ENCODE assay signal across 27 mouse cellular contexts in genomic region chr2:163541568-163542182, GRCm38 (mm10). TPM values are rescaled to one million over a fixed set of nuclear protein-coding genes. Genes with fewer than 3 reads are reported as not detected.
A peak's percentile ranks its signal among the peaks of the same experiment; 100 is the strongest.
DNase-seq lines count a peak whose midpoint lies in the region; ATAC-seq and TF ChIP-seq lines count a peak whose summit lies in the region.
"Had no signal": no experiment of that assay in that cellular context is flagged by ENCODE, and none has a peak within 500 bp of the region (broad histone marks: within the 10 kb centered on the region; RNA-seq: fewer than 3 reads in every experiment).

No protein-coding gene starts in this region.

- peak overlapping the region; percentile 34 for H3K4me2 ChIP-seq in intestine, embryonic 16.5 days (ENCODE audit: low read depth, low read length)
- H3K4me2 ChIP-seq in liver, postnatal 0 days (ENCODE audit: low read depth, low read length), result peak overlapping the region; percentile 59
- H3K4me2 ChIP-seq: embryonic facial prominence, embryonic 15.5 days; lung, embryonic 14.5 days; midbrain, embryonic 12.5 days; neural tube, embryonic 15.5 days had no signal

- H3K4me3 ChIP-seq in intestine, embryonic 16.5 days (ENCODE audit: low read length), result peak overlapping the region; percentile 42
- H3K4me3 ChIP-seq in liver, postnatal 0 days (ENCODE audit: low read depth, low read length), result no peak overlapping the region
- H3K4me3 ChIP-seq: embryonic facial prominence, embryonic 15.5 days; forebrain, embryonic 10.5 days; heart, adult 2 months; hindbrain, embryonic 10.5 days; limb, embryonic 10.5 days; midbrain, embryonic 12.5 days; myocyte; neural tube, embryonic 15.5 days had no signal

- WGBS in intestine, embryonic 16.5 days, result 61% methylated on average over 10 of the region's 10 CpGs
- WGBS in liver, postnatal 0 days (ENCODE audit: insufficient replicate concordance), result 48% methylated on average over 10 of the region's 10 CpGs

- peak; percentile 90 for ATAC-seq in intestine, embryonic 16.5 days
- no peak for ATAC-seq in liver, postnatal 0 days
- ATAC-seq: activated CD4-positive, CD25-positive, alpha-beta regulatory T cell, adult 4 months had no signal

- TF ChIP-seq EP300 in liver, postnatal 0 days (IDR thresholded peaks at IDR 0.05; ENCODE audit: low read depth), result no peak

- no peaks in the 10 kb centered on the region for H3K36me3 ChIP-seq in intestine, embryonic 16.5 days (ENCODE audit: control insufficient read depth, insufficient read depth, low read length)
- H3K36me3 ChIP-seq in liver, postnatal 0 days (replicated peaks; ENCODE audit: insufficient read depth, low read length), result no peaks in the 10 kb centered on the region
- H3K36me3 ChIP-seq: embryonic facial prominence, embryonic 15.5 days; forebrain, embryonic 10.5 days; hindbrain, embryonic 10.5 days; limb, embryonic 10.5 days; midbrain, embryonic 12.5 days; neural tube, embryonic 15.5 days had no signal

- H3K9me3 ChIP-seq in intestine, embryonic 16.5 days (ENCODE audit: control insufficient read depth, low read length), result no peaks in the 10 kb centered on the region
- no peaks in the 10 kb centered on the region for H3K9me3 ChIP-seq in liver, postnatal 0 days (ENCODE audit: low read length)
- H3K9me3 ChIP-seq: embryonic facial prominence, embryonic 15.5 days; forebrain, embryonic 10.5 days; hindbrain, embryonic 10.5 days; limb, embryonic 10.5 days; midbrain, embryonic 12.5 days; neural tube, embryonic 15.5 days had no signal

- peaks cover 2% of the 10 kb centered on the region; the same call in 1 of the 2 replicates for H3K4me1 ChIP-seq in intestine, embryonic 16.5 days (ENCODE audit: control insufficient read depth, insufficient read depth, low read length)
- peaks cover 14% of the 10 kb centered on the region; the same call in 1 of the 2 replicates for H3K4me1 ChIP-seq in liver, postnatal 0 days (ENCODE audit: insufficient read depth)
- H3K4me1 ChIP-seq: embryonic facial prominence, embryonic 15.5 days; limb, embryonic 10.5 days; neural tube, embryonic 15.5 days had no signal

- H3K27ac ChIP-seq in intestine, embryonic 16.5 days (ENCODE audit: low read length), result peak overlapping the region; percentile 90
- peak overlapping the region; percentile 95 for H3K27ac ChIP-seq in liver, postnatal 0 days (ENCODE audit: low read depth)
- H3K27ac ChIP-seq: embryonic facial prominence, embryonic 15.5 days; forebrain, embryonic 10.5 days; heart, adult 2 months; hindbrain, embryonic 10.5 days; limb, embryonic 10.5 days; macrophage; midbrain, embryonic 12.5 days; neural tube, embryonic 15.5 days had no signal

- no peaks in the 10 kb centered on the region for H3K27me3 ChIP-seq in intestine, embryonic 16.5 days (replicated peaks; ENCODE audit: control insufficient read depth, insufficient read depth, low read length)
- H3K27me3 ChIP-seq in liver, postnatal 0 days (ENCODE audit: insufficient read depth, low read length), result no peaks in the 10 kb centered on the region
- H3K27me3 ChIP-seq: embryonic facial prominence, embryonic 15.5 days; midbrain, embryonic 12.5 days; neural tube, embryonic 15.5 days had no signal

- no peak for TF ChIP-seq CTCF in liver, postnatal 0 days (IDR thresholded peaks at IDR 0.05; ENCODE audit: low read depth)

- peak overlapping the region; percentile 69 for H3K9ac ChIP-seq in intestine, embryonic 16.5 days (ENCODE audit: low read depth, low read length)
- peak overlapping the region; percentile 71 for H3K9ac ChIP-seq in liver, postnatal 0 days (replicated peaks)
- H3K9ac ChIP-seq: embryonic facial prominence, embryonic 15.5 days; lung, embryonic 14.5 days; midbrain, embryonic 12.5 days; neural tube, embryonic 15.5 days had no signal

- DNase-seq in kidney, adult 8-10 months, result peak; percentile 85 to 88
- peak; percentile 83 for DNase-seq in kidney, postnatal 36 days
- DNase-seq in liver, postnatal 0 days, result peak; percentile 27
- no peak for DNase-seq in layer of hippocampus, postnatal 25 days (ENCODE audit: extremely low spot score in 1 of 2, low spot score in 1 of 2)
- no peak for DNase-seq in spleen, postnatal 10 days (ENCODE audit: low spot score in 2 of 2)
- no peak for DNase-seq in cerebellum, adult 9-11 months
- DNase-seq: adrenal gland, postnatal 25 days; cerebellum, adult 8-10 months; embryo, embryonic 11 days; heart, adult 2 months; lung, embryonic 14.5 days; right cerebral cortex, postnatal 25 days; thymus, postnatal 4 days had no signal

RNA-seq across cellular contexts. Expression of gene Hnf4a, which starts 35.1 kb away (rescaled TPM):
- polyA plus RNA-seq in intestine, embryonic 16.5 days (2015; fragmentation: Nextera tagmentation; extraction: Ambion mirVana), result 86.6 and 88.5 TPM in 2 replicates
- 25.1 and 27.5 TPM in 2 replicates for polyA plus RNA-seq in liver, postnatal 0 days (2015; fragmentation: Nextera tagmentation; extraction: Ambion mirVana)
- total RNA-seq in layer of hippocampus, postnatal 25 days (2021), result not detected
- total RNA-seq: adrenal gland, postnatal 25 days; heart, adult 2 months; layer of hippocampus, postnatal 10 days had no signal
- polyA plus RNA-seq: activated CD4-positive, CD25-positive, alpha-beta regulatory T cell, adult 4 months; C2C12; embryonic facial prominence, embryonic 15.5 days; forebrain, embryonic 10.5 days; heart, adult 2 months; hindbrain, embryonic 10.5 days; limb, embryonic 10.5 days; macrophage; midbrain, embryonic 12.5 days; myocyte had no signal

RNA-seq across cellular contexts. Expression of gene R3hdml, which starts 49.6 kb away (rescaled TPM):
- 0.20 and 0.24 TPM in 2 replicates for polyA plus RNA-seq in intestine, embryonic 16.5 days (2015; fragmentation: Nextera tagmentation; extraction: Ambion mirVana)
- not detected in 2 replicates for polyA plus RNA-seq in liver, postnatal 0 days (2015; fragmentation: Nextera tagmentation; extraction: Ambion mirVana)
- total RNA-seq in layer of hippocampus, postnatal 25 days (2021), result not detected
- total RNA-seq: adrenal gland, postnatal 25 days; gastrocnemius, adult 8-10 months; heart, adult 2 months had no signal
- polyA plus RNA-seq: activated CD4-positive, CD25-positive, alpha-beta regulatory T cell, adult 4 months; forebrain, embryonic 10.5 days; heart, adult 2 months; heart, embryonic 16.5 days; hindbrain, embryonic 10.5 days; limb, embryonic 10.5 days; lung, embryonic 14.5 days; macrophage; midbrain, embryonic 12.5 days had no signal

Comparison
In these comparisons a context has a peak if more than half of its experiments do, and no peak if none do; other contexts are left out.
1. DNase-seq: peak in kidney, adult 8-10 months (2 of 2), kidney, postnatal 36 days (2 of 2) and liver, postnatal 0 days (single experiment); none in layer of hippocampus, postnatal 25 days (0 of 2), spleen, postnatal 10 days (0 of 2) and cerebellum, adult 9-11 months (single experiment).